Mouse (Mus musculus) stomach, embryonic 15.5 days (tissue): ENCODE data around the gene Itih3. TPM values are rescaled to one million over a fixed set of nuclear protein-coding genes. Genes with fewer than 3 reads are reported as not detected.

Experiments used
- polyA plus RNA-seq: library from polyadenylated mRNA; unstranded; fragments of >200 nt; fragmentation: Nextera tagmentation; extraction: Ambion mirVana; gene quantifications from 2 replicates; pipeline ENCODE4 v1.2.1, GENCODE M21; 2015

Itih3 gene
- polyA plus RNA-seq, 1 experiment from 2014 or later = 15.0 TPM

Other genes with a start within 250 kb of the Itih3 start
- gene Sfmbt1, start 208.9 kb downstream of the Itih3 start, polyA plus RNA-seq = 12.1 and 12.2 TPM in 2 replicates
- 24.3 and 26.3 TPM in 2 replicates for gene Tmem110, start 98.2 kb downstream of the Itih3 start, polyA plus RNA-seq
- gene Mustn1, start 44.6 kb downstream of the Itih3 start, polyA plus RNA-seq = 6.0 and 6.6 TPM in 2 replicates
- 3.2 and 7.8 TPM in 2 replicates for gene Itih4, start 37.3 kb downstream of the Itih3 start, polyA plus RNA-seq
- 1.2 and 2.7 TPM in 2 replicates for gene Itih1, start 19.5 kb upstream of the Itih3 start, polyA plus RNA-seq
- gene Nek4, start 27.6 kb upstream of the Itih3 start, polyA plus RNA-seq = 10.7 and 10.8 TPM in 2 replicates
- 54.4 and 54.8 TPM in 2 replicates for gene Glt8d1, start 77.6 kb upstream of the Itih3 start, polyA plus RNA-seq
- 442 and 483 TPM in 2 replicates for gene Spcs1, start 77.9 kb upstream of the Itih3 start, polyA plus RNA-seq
- gene Pbrm1, start 95.4 kb upstream of the Itih3 start, polyA plus RNA-seq = 109 and 118 TPM in 2 replicates
- 113 and 119 TPM in 2 replicates for gene Gnl3, start 95.4 kb upstream of the Itih3 start, polyA plus RNA-seq
- gene Smim4, start 205.2 kb upstream of the Itih3 start, polyA plus RNA-seq = 70.9 and 77.2 TPM in 2 replicates
- gene Nt5dc2, start 207.3 kb upstream of the Itih3 start, polyA plus RNA-seq = 367 and 372 TPM in 2 replicates
- gene Stab1, start 244.9 kb upstream of the Itih3 start, polyA plus RNA-seq = 35.0 and 38.5 TPM in 2 replicates